Mouse (Mus musculus) layer of hippocampus, adult 8-10 months (tissue): ENCODE data around the gene Ulk4. TPM values are rescaled to one million over a fixed set of nuclear protein-coding genes. Genes with fewer than 3 reads are reported as not detected.

Experiments used
- DNase-seq, 2 experiments: peaks; one replicate each; pipeline ENCODE4 v3.0.0; 2022; ENCODE audit warnings: low spot score in 2 of 2
- total RNA-seq, 4 experiments: library from RNA; stranded (reverse); gene quantifications; 2 replicates each; pipeline ENCODE4 v1.2.4; 2022

Ulk4 gene
- total RNA-seq, 4 experiments from 2014 or later: 7.9 to 10.8 (median 9.9) TPM

GRCm38 (mm10) chr9:121299976-121300570, 23.1 kb upstream of the Ulk4 start:
- no peak for DNase-seq

- DNase-seq: no peak
Observed at GRCm38 (mm10) chr9:121299223-121299755, 22.3 kb upstream of the Ulk4 start.

GRCm38 (mm10) chr9:121298411-121299091, 21.6 kb upstream of the Ulk4 start:
- DNase-seq: no peak

- DNase-seq: no peak
Observed at GRCm38 (mm10) chr9:121298065-121298398, 21.0 kb upstream of the Ulk4 start.

- no peak for DNase-seq
Observed at GRCm38 (mm10) chr9:121297171-121298064, 20.4 kb upstream of the Ulk4 start, which contains the start of gene Trak1. TSS of gene Trak1 (plus strand) at chr9:121297502.

GRCm38 (mm10) chr9:121295221-121295620, 18.2 kb upstream of the Ulk4 start:
- no peak for DNase-seq

GRCm38 (mm10) chr9:121293187-121293586, 16.2 kb upstream of the Ulk4 start:
- no peak for DNase-seq

- DNase-seq: no peak
Observed at GRCm38 (mm10) chr9:121291275-121291674, 14.3 kb upstream of the Ulk4 start.

GRCm38 (mm10) chr9:121286325-121286901, 9.4 kb upstream of the Ulk4 start:
- no peak for DNase-seq

GRCm38 (mm10) chr9:121285341-121286324, 8.6 kb upstream of the Ulk4 start:
- DNase-seq: no peak

- DNase-seq: no peak
Observed at GRCm38 (mm10) chr9:121284422-121284821, 7.4 kb upstream of the Ulk4 start.

- DNase-seq: no peak
Observed at GRCm38 (mm10) chr9:121283620-121284185, 6.7 kb upstream of the Ulk4 start.

GRCm38 (mm10) chr9:121281891-121282290, 4.9 kb upstream of the Ulk4 start:
- no peak for DNase-seq

- DNase-seq: no peak
Observed at GRCm38 (mm10) chr9:121279216-121279615, 2.2 kb upstream of the Ulk4 start.

GRCm38 (mm10) chr9:121276745-121277117, 266 bp downstream of the Ulk4 start:
- DNase-seq: no peak

GRCm38 (mm10) chr9:121271561-121271960, 5.4 kb downstream of the Ulk4 start:
- DNase-seq: no peak

- DNase-seq: no peak
Observed at GRCm38 (mm10) chr9:121271149-121271548, 5.8 kb downstream of the Ulk4 start.

GRCm38 (mm10) chr9:121265307-121265706, 11.7 kb downstream of the Ulk4 start:
- DNase-seq: no peak

GRCm38 (mm10) chr9:121257106-121257505, 19.9 kb downstream of the Ulk4 start:
- peak in 1 of 2 experiments; percentile 1 for DNase-seq

- DNase-seq: peak in 1 of 2 experiments; percentile 4
Observed at GRCm38 (mm10) chr9:121254761-121255160, 22.2 kb downstream of the Ulk4 start.
